Mouse (Mus musculus) heart, embryonic 15.5 days (tissue): ENCODE data around the gene Usp39. TPM values are rescaled to one million over a fixed set of nuclear protein-coding genes. Genes with fewer than 3 reads are reported as not detected.
A peak's percentile ranks its signal among the peaks of the same experiment; 100 is the strongest.

Source experiments
- ATAC-seq: fragments of 200-750 bp; cut with Nextera tagmentation; replicated peaks from 2 replicates; pipeline ENCODE4 v1.8.0; 2017; ENCODE audit warnings: low read depth, moderate TSS enrichment; ENCODE audit not compliant: insufficient number of reproducible peaks, insufficient read depth, low FRiP score
- H3K27ac ChIP-seq: fragments of 300-500 bp; sonication (generic); 2 replicates; pipeline ENCODE4 v1.5.1; 2015; ENCODE audit warnings: mild to moderate bottlenecking, inconsistent platforms
- H3K27me3 ChIP-seq: fragments of 300-500 bp; sonication (generic); 2 replicates; pipeline ENCODE4 v1.6.1; 2015; ENCODE audit warnings: inconsistent platforms
- H3K36me3 ChIP-seq: fragments of 300-500 bp; sonication (generic); 2 replicates; pipeline ENCODE4 v1.6.1; 2015; ENCODE audit warnings: mild to moderate bottlenecking, inconsistent platforms
- H3K4me1 ChIP-seq: fragments of 300-500 bp; sonication (generic); replicated peaks from 2 replicates; pipeline ENCODE4 v1.6.1; 2015; ENCODE audit warnings: inconsistent platforms
- H3K4me2 ChIP-seq: fragments of 300-500 bp; sonication (generic); 2 replicates; pipeline ENCODE4 v1.6.1; 2015; ENCODE audit warnings: inconsistent platforms, mild to moderate bottlenecking, moderate library complexity
- H3K4me3 ChIP-seq: fragments of 300-500 bp; sonication (generic); 2 replicates; pipeline ENCODE4 v1.5.1; 2015; ENCODE audit warnings: mild to moderate bottlenecking, inconsistent platforms
- H3K9ac ChIP-seq: fragments of 300-500 bp; sonication (generic); 2 replicates; pipeline ENCODE4 v1.6.1; 2015; ENCODE audit warnings: mild to moderate bottlenecking, inconsistent platforms
- H3K9me3 ChIP-seq: fragments of 300-500 bp; sonication (generic); replicated peaks from 2 replicates; pipeline ENCODE4 v1.6.1; 2016; ENCODE audit warnings: inconsistent platforms
- WGBS: fragments of 180-500 bp; shearing (Covaris S2); methylation state at CpG from one replicate; pipeline ENCODE4 v1.1.7; 2015; ENCODE audit warnings: mixed read lengths; 5-methylcytosine and 5-hydroxymethylcytosine counted together
- polyA plus RNA-seq: library from polyadenylated mRNA; unstranded; fragments of >200 nt; fragmentation: Nextera tagmentation; extraction: Ambion mirVana; gene quantifications from 2 replicates; pipeline ENCODE4 v1.2.1, GENCODE M21; 2015

The Usp39 gene
- polyA plus RNA-seq, 1 experiment from 2014 or later, result 25.3 TPM

- WGBS, result 66% methylated on average over 12 of the region's 12 CpGs
- no peak for ATAC-seq
- H3K36me3 ChIP-seq, result 0 out of 2 replicates have a peak, but pooled peaks cover 4% of the 10 kb centered on the region
- no peaks in the 10 kb centered on the region for H3K27me3 ChIP-seq
- no peak overlapping the region for H3K4me2 ChIP-seq
- H3K9me3 ChIP-seq, result no peaks in the 10 kb centered on the region
- H3K9ac ChIP-seq, result no peak overlapping the region
- H3K27ac ChIP-seq, result peak overlapping the region; percentile 74
- peaks cover 33% of the 10 kb centered on the region for H3K4me1 ChIP-seq
- no peak overlapping the region for H3K4me3 ChIP-seq
Observed at GRCm38 (mm10) chr6:72370091-72370490, 25.1 kb upstream of the Usp39 start.

- no peak overlapping the region for H3K4me3 ChIP-seq
- peaks cover 33% of the 10 kb centered on the region for H3K4me1 ChIP-seq
- WGBS, result 70% methylated on average over 4 of the region's 4 CpGs
- 0 out of 2 replicates have a peak, but pooled peaks cover 4% of the 10 kb centered on the region for H3K36me3 ChIP-seq
- H3K9me3 ChIP-seq, result no peaks in the 10 kb centered on the region
- no peak for ATAC-seq
- no peak overlapping the region for H3K9ac ChIP-seq
- H3K27ac ChIP-seq, result peak overlapping the region; percentile 23; the same call in 1 of the 2 replicates
- H3K4me2 ChIP-seq, result no peak overlapping the region
- no peaks in the 10 kb centered on the region for H3K27me3 ChIP-seq
Observed at GRCm38 (mm10) chr6:72369557-72369956, 24.6 kb upstream of the Usp39 start.

- no peak overlapping the region for H3K4me2 ChIP-seq
- H3K4me3 ChIP-seq, result no peak overlapping the region
- H3K9ac ChIP-seq, result no peak overlapping the region
- H3K27me3 ChIP-seq, result no peaks in the 10 kb centered on the region
- H3K36me3 ChIP-seq, result 0 out of 2 replicates have a peak, but pooled peaks cover 4% of the 10 kb centered on the region
- no peak overlapping the region for H3K27ac ChIP-seq
- H3K9me3 ChIP-seq, result no peaks in the 10 kb centered on the region
- 68% methylated on average over 4 of the region's 4 CpGs for WGBS
- ATAC-seq, result no peak
- peaks cover 24% of the 10 kb centered on the region for H3K4me1 ChIP-seq
Observed at GRCm38 (mm10) chr6:72367460-72367974, 22.5 kb upstream of the Usp39 start.

GRCm38 (mm10) chr6:72366844-72367443 is 22.0 kb upstream of the Usp39 start, which contains the start of gene Rnf181:
Gene Rnf181 (minus strand): TSS chr6:72366956.
- no peak for ATAC-seq
- 70% methylated on average over 4 of the region's 4 CpGs for WGBS

GRCm38 (mm10) chr6:72366304-72366703 is 21.3 kb upstream of the Usp39 start:
- Histone ChIP-seq H3K36me3 (0 out of 2 replicates have a peak, but pooled peaks cover 4% of the 10 kb centered on the region), H3K9ac (no peak overlapping the region), H3K9me3 (no peaks in the 10 kb centered on the region), H3K4me3 (no peak overlapping the region), H3K4me1 (peaks cover 25% of the 10 kb centered on the region), H3K27ac (no peak overlapping the region), H3K4me2 (no peak overlapping the region), H3K27me3 (no peaks in the 10 kb centered on the region)
- WGBS, result 57% methylated on average over 3 of the region's 3 CpGs
- ATAC-seq, result no peak

More at GRCm38 (mm10) chr6:72366844-72367443, 22.0 kb upstream of the Usp39 start, which contains the start of gene Rnf181:
- no peak within 1 kb of the TSS for H3K4me2 ChIP-seq
- no peaks in the 10 kb centered on the region for H3K9me3 ChIP-seq
- H3K4me3 ChIP-seq, result no peak within 1 kb of the TSS
- peaks cover 24% of the 10 kb centered on the region for H3K4me1 ChIP-seq
- H3K9ac ChIP-seq, result no peak within 1 kb of the TSS
- H3K36me3 ChIP-seq, result 0 out of 2 replicates have a peak, but pooled peaks cover 4% of the 10 kb centered on the region
- no peak within 1 kb of the TSS for H3K27ac ChIP-seq
- H3K27me3 ChIP-seq, result no peaks in the 10 kb centered on the region

GRCm38 (mm10) chr6:72364985-72365384 is 20.0 kb upstream of the Usp39 start:
- H3K9ac ChIP-seq, result no peak overlapping the region
- H3K4me2 ChIP-seq, result no peak overlapping the region
- H3K27ac ChIP-seq, result no peak overlapping the region
- H3K36me3 ChIP-seq, result peaks cover 11% of the 10 kb centered on the region; the same call in 1 of the 2 replicates
- peaks cover 28% of the 10 kb centered on the region for H3K4me1 ChIP-seq
- WGBS, result 69% methylated on average over 6 of the region's 6 CpGs
- H3K9me3 ChIP-seq, result no peaks in the 10 kb centered on the region
- no peaks in the 10 kb centered on the region for H3K27me3 ChIP-seq
- no peak overlapping the region for H3K4me3 ChIP-seq
- ATAC-seq, result no peak

- Histone ChIP-seq H3K9ac (no peak overlapping the region), H3K4me1 (peaks cover 23% of the 10 kb centered on the region), H3K27me3 (no peaks in the 10 kb centered on the region), H3K36me3 (peaks cover 15% of the 10 kb centered on the region; the same call in 1 of the 2 replicates), H3K27ac (no peak overlapping the region), H3K4me2 (no peak overlapping the region), H3K9me3 (no peaks in the 10 kb centered on the region), H3K4me3 (no peak overlapping the region)
- no peak for ATAC-seq
- WGBS, result 45% methylated on average over 7 of the region's 7 CpGs
Observed at GRCm38 (mm10) chr6:72364009-72364408, 19.0 kb upstream of the Usp39 start.

- no peaks in the 10 kb centered on the region for H3K9me3 ChIP-seq
- H3K4me2 ChIP-seq, result peak overlapping the region; percentile 72
- H3K36me3 ChIP-seq, result peaks cover 18% of the 10 kb centered on the region; the same call in 1 of the 2 replicates
- peak overlapping the region; percentile 66 for H3K9ac ChIP-seq
- no peaks in the 10 kb centered on the region for H3K27me3 ChIP-seq
- ATAC-seq, result peak; percentile 98
- WGBS, result under 1% methylated on average over 42 of the region's 42 CpGs
- H3K27ac ChIP-seq, result peak overlapping the region; percentile 82
- H3K4me3 ChIP-seq, result peak overlapping the region; percentile 80
- H3K4me1 ChIP-seq, result peaks cover 30% of the 10 kb centered on the region
Observed at GRCm38 (mm10) chr6:72362132-72363028, 17.4 kb upstream of the Usp39 start.

GRCm38 (mm10) chr6:72361121-72361551 is 16.2 kb upstream of the Usp39 start:
- Histone ChIP-seq H3K4me1 (peaks cover 41% of the 10 kb centered on the region), H3K36me3 (peaks cover 18% of the 10 kb centered on the region; the same call in 1 of the 2 replicates), H3K27me3 (no peaks in the 10 kb centered on the region), H3K9me3 (no peaks in the 10 kb centered on the region), H3K27ac (no peak overlapping the region), H3K9ac (no peak overlapping the region), H3K4me2 (peak overlapping the region; percentile 72), H3K4me3 (peak overlapping the region; percentile 80)
- ATAC-seq, result no peak
- WGBS, result 16% methylated on average over 5 of the region's 5 CpGs

GRCm38 (mm10) chr6:72360599-72360935 is 15.6 kb upstream of the Usp39 start:
- WGBS, result 76% methylated on average over 7 of the region's 7 CpGs
- no peak overlapping the region for H3K4me3 ChIP-seq
- H3K4me1 ChIP-seq, result peaks cover 46% of the 10 kb centered on the region
- H3K4me2 ChIP-seq, result peak overlapping the region; percentile 72; the same call in 1 of the 2 replicates
- peaks cover 18% of the 10 kb centered on the region; the same call in 1 of the 2 replicates for H3K36me3 ChIP-seq
- no peak overlapping the region for H3K9ac ChIP-seq
- ATAC-seq, result no peak
- H3K9me3 ChIP-seq, result no peaks in the 10 kb centered on the region
- no peaks in the 10 kb centered on the region for H3K27me3 ChIP-seq
- no peak overlapping the region for H3K27ac ChIP-seq
